Mouse (Mus musculus) leukemia stem cell, adult 10-12 weeks (primary cell): Measurements from ENCODE around the gene Atf7ip2. TPM values are rescaled to one million over a fixed set of nuclear protein-coding genes. Genes with fewer than 3 reads are reported as not detected.

ENCODE experiments used
- polyA plus RNA-seq: library from polyadenylated mRNA; stranded (reverse); fragments of >175 nt; gene quantifications from 2 replicates; pipeline ENCODE4 v1.2.3, GENCODE M21; 2012; ENCODE audit warnings: low replicate concordance

The Atf7ip2 gene
- not detected in 2 replicates for polyA plus RNA-seq

DNA sequence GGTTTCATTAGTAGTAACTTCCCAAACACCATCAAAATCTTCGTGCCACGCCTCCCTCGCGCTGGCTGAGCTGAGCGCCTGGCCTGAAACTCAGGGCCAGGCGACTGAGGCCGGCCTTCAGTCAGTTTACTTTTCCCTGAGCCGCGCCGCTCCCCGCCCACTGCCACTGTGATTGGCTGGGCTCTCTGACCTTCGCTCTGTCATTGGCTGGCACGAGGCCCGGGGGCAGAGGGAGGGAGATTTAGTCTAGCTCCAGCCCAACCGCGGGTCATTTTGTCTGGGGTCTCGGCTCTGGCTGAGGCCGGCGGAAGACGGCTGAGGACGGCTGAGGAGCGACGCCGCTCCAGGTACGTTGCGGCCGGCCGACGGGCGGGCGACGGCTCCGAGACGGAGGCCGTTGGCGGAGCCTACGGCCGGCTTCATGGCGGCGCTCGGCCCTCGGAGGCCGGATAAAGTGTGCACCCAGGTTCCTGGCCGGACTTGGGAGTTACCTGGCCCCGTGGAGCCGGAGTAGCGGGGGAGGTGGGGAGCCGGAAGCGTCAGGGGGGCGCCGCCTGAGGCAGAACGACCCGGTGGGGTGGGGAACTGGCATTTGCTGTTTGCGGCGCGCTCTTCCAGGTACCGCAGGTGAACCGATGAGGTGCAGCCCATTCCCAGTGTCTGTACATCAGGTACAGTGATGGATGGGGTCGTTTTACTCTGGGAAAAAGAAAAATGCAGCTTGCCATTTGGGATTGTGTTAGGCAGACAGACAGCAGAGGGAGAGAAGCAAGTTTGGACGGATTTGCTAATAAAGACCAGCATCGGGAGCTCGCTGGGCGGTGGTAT, at the start of gene Atf7ip2:
Atf7ip2 (plus strand) TSS at position 34 of the 828 bp plus-strand sequence.

GRCm38 (mm10) chr16:10170005-10170404, 22.5 kb upstream of the Atf7ip2 start, which contains the start of gene Rpl39l:
Gene Rpl39l (plus strand): TSS chr16:10170226.

Other genes with a start within 250 kb of the Atf7ip2 start
- gene Grin2a, start 197.2 kb upstream of the Atf7ip2 start, polyA plus RNA-seq, result not detected in 2 replicates
- gene Rpl39l, start 22.5 kb upstream of the Atf7ip2 start, polyA plus RNA-seq, result 0.38 and 1.7 TPM in 2 replicates
- 0.24 and 0.82 TPM in 2 replicates for gene Emp2, start 121.3 kb downstream of the Atf7ip2 start, polyA plus RNA-seq
- gene Tekt5, start 202.8 kb downstream of the Atf7ip2 start, polyA plus RNA-seq, result 0.09 and 0.25 TPM in 2 replicates
- 21.3 and 24.8 TPM in 2 replicates for gene Nubp1, start 219.2 kb downstream of the Atf7ip2 start, polyA plus RNA-seq